Mouse (Mus musculus) spleen, postnatal 10 days (tissue): Measurements from ENCODE around the gene Cdk20.

Experiments
- DNase-seq, 2 experiments: peaks; one replicate each; pipeline ENCODE4 v3.0.0; 2021 to 2022; ENCODE audit warnings: low spot score in 2 of 2

The Cdk20 gene

DNA sequence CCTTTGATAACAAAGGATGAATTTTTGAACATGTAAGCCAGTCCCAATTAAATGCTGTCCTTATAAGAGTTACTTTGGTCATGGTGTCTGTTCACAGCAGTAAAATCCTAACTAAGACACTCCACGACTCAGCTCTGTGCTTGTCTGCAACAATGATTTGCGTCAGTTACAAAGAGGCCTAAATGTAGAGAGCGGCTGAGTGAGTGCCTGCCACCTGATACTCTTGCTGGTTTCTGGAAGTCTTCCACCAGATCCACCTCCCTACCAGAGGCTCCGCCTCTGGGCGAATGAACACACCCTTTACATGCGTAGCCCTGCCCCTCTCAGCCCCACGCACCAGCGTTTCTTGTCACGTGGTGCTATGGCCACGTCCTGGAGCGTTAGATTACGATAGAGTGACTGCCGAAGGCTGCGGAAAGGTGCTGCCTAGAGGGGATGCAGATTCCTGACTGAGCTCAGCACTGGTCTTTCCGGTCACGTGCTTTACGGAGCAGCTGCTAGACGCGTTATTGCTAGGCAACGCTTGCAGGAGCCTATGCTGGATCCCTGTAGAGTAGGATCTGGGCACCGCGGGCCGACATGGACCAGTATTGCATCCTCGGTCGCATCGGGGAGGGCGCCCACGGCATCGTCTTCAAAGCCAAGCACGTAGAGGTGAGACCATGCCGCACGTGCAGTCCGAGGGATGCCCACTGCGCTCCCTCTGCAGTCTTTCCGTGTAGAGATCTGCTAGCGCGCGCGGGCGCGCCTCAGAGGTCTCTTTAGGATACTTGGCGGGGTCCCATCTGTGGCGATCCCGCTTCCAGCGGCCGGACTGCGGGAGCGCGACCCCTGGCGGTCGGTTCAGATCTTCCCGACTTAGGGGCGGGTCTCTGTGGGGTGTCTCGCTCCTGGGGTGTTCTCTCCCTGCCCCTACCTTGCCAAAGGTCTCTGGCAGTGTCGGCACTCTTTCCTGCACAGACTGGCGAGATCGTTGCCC lies at the start of gene Cdk20:
Cdk20 (plus strand) TSS at position 298 of the 979 bp plus-strand sequence.
- DNase-seq, result peak; percentile 69 to 84

- DNase-seq, result no peak
Measured at GRCm38 (mm10) chr13:64384937-64385336, 47.2 kb upstream of the Cdk20 start.

- no peak for DNase-seq
Measured at GRCm38 (mm10) chr13:64386048-64386447, 46.1 kb upstream of the Cdk20 start.

- DNase-seq, result no peak
Measured at GRCm38 (mm10) chr13:64388415-64388814, 43.7 kb upstream of the Cdk20 start.

- DNase-seq, result no peak
Measured at GRCm38 (mm10) chr13:64396979-64397378, 35.1 kb upstream of the Cdk20 start.

GRCm38 (mm10) chr13:64398065-64398464 lies 34.0 kb upstream of the Cdk20 start:
- DNase-seq, result no peak

DNA sequence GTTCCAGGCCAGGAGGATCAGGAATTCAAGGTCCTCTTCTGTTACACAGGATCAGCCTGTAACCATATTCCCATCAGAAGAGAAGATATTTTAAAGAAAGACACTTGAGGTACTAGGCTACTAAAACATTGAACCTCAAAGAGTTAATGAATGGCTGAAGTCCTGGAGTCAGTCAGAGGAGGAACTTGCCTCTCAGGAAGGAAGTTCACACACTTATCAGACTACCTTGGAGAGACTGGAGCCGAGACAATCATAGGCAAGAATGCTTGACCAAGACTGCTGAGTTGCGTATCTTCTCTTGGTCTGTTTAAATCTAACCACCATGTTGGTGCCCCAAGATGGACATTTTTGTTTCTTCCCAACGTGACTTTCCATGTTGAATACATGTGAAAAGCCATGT lies 32.2 kb upstream of the Cdk20 start:
- no peak for DNase-seq

DNA sequence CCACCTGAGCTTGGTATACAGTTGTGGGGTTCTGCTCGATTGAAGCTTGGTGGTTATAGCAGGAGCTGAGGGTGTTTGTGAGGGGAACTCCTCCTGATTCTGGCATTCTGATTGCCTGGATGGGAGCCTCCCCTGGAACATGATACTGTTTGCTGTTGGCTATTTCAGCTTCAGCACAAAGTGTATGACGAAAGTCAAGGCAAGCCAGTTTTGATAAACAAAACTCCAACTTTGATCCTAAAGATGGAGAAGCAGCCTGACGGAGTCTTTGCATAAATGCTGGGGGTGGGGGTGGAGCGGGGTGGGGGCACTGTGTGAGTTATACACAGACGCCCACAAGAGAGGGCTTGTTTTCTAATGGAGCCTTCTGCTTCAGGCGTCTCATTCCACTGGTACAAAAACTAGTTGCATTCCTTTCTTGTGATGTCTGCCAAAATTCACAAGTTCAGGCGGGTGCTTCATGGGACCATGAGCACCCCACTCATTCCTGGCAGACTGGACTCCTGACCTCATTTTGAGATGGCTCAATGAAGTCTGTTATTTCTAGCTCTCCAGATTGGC lies 31.2 kb upstream of the Cdk20 start:
- DNase-seq, result no peak

DNA sequence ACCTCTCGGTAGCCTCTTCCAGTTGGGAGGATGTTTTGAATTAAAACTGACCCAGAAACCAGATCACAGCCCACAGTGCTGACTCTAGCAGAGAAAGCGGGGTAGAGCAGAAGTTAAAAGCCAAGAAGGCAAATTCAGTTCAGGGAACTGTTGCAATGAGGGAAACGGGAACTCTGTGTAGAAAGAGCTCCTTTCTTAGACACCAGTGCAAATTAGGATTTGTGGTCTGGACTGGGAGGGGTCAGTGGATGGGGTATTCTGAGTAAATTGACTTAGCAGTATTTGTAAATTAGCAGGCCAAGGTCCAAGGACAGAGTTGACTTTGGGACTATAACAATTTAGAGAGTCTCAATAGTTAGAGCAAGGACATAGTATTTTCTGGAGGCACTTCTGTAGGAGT lies 30.1 kb upstream of the Cdk20 start:
- DNase-seq, result no peak

DNA sequence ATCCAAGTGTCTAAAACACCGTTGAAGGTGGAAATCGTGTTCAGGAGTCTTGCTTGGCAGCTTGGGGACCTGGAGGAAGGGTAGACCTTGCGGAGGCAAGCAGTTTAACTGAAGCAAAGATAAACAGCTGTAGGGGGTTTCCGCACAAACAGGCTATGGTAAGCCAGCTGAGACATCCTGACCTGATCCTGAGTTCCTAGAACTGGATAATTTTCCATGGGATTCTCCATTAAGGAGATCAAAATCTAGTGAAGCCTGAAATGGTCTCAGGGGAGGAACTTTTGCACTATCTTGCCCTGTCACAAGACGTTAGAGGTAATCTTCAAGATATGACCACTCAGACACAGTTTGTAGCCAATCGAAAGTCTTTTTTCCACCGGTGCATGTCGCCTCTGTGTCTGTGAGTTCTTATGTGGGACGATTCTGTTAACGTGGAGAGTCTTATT lies 29.6 kb upstream of the Cdk20 start:
- DNase-seq, result no peak

- DNase-seq, result no peak
Measured at GRCm38 (mm10) chr13:64402951-64403460, 29.1 kb upstream of the Cdk20 start.

DNA sequence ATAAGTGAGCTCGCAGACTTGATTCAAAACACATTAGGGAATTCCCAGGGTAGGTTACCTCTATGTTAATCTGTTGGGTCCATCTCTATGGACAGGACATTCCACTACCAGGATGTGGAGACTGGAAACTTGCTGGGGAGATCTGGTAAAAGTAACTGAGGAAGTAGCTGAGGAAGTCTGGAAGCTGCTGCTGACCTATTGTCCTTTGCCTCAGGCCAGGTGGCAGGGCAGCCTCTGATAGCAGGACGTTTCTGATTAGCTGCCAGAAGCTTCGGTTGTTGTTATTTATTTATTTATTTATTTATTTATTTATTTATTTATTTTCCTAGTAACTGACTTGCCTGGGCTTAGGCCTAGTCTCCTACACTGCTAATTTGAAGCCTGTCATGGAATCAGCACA lies 28.6 kb upstream of the Cdk20 start:
- no peak for DNase-seq

DNA sequence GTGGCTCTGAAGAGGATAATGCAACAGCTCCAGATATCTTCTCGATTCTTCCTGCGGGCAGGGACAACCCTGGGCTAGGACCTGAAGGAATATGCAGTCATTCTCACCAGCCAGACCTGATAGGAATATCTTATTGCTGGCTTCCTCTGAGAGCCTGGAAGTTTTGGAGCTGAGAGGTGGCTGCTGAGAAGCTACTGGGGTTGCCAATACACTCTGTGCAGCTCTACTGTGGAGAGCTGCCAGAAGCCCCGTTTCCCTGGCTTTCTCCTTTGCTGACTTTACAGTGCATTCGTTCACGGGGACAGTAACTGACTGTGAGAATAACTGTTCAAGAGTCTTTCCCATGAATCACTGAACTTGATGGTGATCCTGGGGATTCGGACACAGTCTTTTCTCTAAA lies 26.6 kb upstream of the Cdk20 start:
- DNase-seq, result no peak

DNA sequence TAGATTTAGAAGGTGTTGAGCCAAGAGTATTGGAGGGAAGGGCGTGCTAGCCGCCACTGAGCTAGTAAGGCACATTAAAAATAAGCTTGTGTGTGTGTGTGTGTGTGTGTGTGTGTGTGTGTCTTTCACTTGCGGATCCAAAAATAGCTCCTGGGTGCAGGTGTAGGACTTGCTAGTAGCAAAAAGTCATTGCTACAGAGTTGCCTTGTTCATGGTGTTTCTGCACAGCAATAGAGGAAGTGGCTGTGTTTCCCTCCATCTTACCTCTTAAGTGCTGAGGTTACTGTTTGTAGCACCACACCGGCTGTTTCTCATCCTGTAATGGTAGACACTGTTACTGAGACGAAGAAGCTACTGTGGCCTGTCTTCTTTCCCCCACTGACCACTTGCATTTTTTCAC lies 24.1 kb upstream of the Cdk20 start:
- no peak for DNase-seq

- no peak for DNase-seq
Measured at GRCm38 (mm10) chr13:64410604-64411003, 21.5 kb upstream of the Cdk20 start.

GRCm38 (mm10) chr13:64411282-64411681 lies 20.8 kb upstream of the Cdk20 start:
- DNase-seq, result no peak

GRCm38 (mm10) chr13:64412752-64413257 lies 19.3 kb upstream of the Cdk20 start:
- DNase-seq, result no peak

GRCm38 (mm10) chr13:64415659-64416058 lies 16.5 kb upstream of the Cdk20 start:
- DNase-seq, result no peak

GRCm38 (mm10) chr13:64416955-64417601 lies 15.0 kb upstream of the Cdk20 start:
- DNase-seq, result no peak

GRCm38 (mm10) chr13:64420847-64421246 lies 11.3 kb upstream of the Cdk20 start:
- no peak for DNase-seq

DNA sequence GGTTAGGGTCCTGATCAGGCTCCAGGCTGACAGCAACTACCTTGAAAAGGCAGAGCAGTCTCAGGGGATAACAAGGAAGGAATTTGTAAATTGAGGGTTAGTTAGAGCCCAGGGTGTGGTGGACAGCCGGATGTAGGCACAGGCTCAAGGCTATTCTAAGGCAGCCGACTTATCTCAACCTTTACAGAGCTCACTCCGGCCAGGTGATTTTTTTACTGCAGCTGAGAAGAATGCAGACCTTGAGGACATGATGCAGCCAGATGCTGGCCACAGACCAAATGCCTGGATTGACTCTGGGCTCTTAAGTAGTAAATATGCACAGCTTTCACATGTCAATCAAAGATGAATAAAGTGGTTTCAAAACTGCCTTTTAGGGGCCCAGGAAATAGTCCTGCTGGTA lies 10.7 kb upstream of the Cdk20 start:
- no peak for DNase-seq

- no peak for DNase-seq
Measured at GRCm38 (mm10) chr13:64421952-64422606, 10.0 kb upstream of the Cdk20 start.
